Mouse (Mus musculus) layer of hippocampus, adult 9-10 months (tissue): Measurements from ENCODE around the gene Vcan.

Experiments used
- DNase-seq: peaks from one replicate; pipeline ENCODE4 v3.0.0; 2022; ENCODE audit warnings: low spot score

Gene Vcan

DNA sequence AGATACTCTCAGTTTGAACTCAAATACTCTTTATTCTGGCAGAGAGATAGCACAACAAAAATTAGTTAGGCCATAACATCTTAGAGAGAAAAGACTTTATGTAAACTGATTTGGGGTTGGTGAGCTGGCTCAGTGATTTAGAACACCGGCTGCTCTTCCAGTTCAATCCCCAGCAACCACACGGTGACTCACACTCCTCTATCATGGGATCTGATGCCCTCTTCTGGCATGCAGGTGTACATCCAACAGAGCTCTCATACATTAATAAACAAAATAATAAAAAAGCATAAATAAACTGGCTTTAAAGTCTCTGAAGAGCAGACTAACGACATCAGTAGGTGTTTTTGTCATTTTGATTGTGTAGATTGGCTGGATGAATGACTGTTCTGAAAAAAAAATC lies 21.8 kb downstream of the Vcan start:
- DNase-seq = no peak

DNA sequence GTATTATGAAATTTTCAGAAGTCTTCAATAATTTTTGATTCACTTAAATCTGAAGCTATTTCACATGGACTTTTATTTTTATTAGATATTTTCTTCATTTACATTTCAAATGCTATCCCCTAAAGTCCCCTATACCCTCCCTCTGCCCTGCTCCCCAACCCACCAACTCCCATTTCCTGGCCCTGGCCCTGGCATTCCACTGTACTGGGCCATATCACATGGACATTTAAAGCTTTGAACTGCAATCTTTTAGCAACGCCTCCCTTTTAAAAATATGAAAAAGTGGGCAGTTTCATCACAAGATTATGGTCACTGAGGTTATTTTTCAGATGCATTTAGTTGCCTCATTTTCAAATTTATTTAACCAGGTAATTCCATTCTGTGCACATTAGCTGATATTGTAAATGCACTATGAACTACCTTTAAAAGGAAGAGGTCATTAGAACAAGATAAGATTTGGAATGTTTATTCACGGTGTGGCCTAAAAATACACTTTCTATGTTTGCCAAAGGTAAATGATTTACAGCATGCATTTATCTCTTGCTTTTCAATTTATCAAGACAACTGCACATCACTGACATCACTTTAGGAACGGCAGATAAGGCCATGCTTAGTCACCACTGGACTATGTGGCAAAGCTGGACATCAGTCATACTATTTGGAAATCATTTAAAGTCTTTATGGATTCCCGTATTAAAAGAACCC lies 32.7 kb downstream of the Vcan start:
- no peak for DNase-seq

DNA sequence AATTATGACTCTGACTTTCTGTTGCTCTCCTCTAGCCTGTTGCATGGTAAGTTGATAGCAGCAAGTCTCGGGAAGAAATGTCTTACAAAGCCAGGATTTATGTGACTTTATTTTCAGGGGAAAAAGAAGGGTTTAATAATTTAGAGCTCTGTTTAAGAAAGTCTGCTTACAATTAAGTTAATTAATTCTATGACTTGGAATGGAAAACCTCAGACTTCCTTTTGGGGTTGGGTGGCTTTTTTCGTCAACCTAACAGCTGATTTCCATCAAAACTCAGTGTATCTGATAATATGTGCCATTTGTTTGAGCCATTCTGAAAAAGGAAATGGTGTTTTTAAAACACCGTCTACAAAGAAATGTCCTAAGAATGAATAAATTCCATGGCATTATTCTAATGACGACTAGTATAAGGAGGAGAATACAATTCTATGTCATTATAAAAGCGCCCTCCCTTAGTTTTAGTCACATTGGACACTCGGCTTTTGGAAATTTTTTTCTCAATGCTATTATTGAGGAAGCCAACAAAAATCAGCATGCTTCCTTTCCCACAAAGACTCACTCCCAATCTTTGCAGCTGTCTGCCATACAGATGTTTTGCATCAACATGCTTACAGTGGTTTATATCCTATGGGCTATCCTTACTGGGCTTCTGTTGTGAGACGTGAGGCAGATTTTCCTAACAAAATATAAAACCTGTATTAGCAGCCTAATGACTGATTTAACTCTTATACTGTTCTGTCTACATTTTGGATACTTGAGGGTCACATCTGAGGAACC lies 34.0 kb downstream of the Vcan start:
- DNase-seq = no peak

DNA sequence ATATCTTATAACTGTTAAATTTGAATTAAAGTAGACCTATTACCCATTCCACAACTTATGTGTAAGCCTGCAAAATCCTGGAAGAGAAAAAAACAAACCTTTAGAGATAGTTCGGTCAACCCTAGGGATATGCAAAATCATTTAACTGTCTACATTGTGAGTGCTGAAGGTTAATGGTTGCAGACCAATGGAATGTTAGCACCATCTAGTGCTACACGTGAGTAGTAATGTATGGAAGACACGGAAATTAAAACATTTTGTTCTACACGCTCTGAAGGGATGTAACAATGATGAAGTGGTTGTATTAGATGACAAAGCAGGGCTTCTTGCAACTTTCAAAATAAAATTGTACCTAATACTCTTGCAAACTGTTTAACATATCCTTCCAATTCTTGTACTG lies 39.9 kb downstream of the Vcan start:
- DNase-seq = no peak

DNA sequence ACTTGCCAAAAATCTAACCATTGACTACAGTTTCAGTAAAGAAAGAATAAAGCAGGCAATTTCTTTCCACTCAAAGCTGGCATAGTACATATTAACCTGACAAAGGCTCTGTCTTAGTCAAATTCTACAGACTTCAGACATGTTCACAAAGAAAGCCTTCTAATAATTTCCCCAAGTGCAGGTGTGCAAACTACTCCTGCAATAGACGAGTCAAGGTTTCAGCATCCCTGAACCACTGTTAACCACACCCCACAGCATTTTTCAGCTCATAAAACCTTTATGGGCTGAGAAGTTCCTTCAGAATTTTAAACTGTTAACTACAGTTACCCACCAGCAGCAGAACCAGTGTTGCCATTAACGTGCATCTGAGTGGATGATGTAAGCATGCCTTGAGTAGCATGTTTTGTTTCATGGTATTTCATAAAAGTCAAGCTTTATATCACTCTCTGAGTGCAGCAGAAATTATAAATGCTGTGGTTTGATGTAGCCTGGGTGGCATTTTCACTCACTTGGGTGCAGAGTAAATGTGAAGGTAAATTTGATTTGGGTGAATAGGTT lies 42.2 kb downstream of the Vcan start:
- no peak for DNase-seq

DNA sequence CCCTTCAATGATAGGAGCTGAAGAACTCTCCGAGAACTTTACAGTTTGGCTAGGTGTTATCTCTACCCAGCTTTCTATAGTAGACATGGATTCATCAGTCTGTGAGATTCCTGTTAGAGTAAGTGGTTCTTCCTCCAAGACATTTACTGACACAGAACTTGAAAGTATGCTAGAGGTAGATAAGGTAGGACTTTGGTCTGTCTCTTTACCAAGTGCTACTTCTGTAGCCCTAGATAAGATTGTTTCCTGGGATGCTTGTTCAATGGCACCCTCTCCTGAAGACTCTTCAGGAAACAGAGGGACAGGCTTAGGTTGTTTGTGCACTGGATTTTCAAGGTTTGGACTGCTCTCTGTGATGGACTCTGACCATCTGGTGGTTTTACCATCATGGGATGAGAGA lies 49.7 kb downstream of the Vcan start:
- DNase-seq = no peak

DNA sequence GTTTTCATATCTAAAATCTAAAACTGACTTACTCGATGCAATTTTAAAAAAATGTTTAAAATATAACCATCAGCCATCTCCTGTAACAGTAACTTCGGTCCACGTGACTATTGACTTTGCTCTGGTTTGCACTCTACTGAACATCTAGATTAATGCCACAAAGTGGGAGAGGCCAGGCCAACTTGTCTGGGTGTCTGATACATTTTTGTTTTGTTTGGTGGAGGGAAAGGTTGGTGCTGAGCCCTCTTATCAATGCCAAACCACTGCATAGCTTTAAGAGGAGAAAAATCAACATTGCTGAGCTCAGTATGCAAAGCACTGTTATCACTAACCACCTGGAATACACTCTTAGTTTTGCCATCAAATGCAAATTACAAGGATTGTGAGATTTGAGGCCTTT lies 58.8 kb downstream of the Vcan start:
- DNase-seq = no peak

DNA sequence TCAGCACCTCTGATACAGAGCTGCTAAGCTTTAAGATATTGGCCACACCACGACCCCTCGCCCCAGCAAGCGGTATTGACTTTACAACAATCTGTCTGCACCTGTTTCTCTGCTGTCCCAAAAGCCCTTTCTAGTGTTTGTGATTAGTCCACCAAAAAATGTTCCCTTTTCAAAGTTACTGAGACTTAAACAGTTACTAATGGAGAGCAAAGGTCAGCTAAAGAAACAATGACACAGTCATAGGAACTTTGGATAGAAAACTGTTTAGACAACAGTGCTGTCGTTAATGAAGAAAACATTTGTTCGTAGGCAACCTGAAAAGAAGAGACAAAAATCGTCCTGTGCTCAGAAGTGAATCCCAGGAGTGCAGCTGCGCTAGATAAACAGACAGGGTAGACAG lies 60.1 kb downstream of the Vcan start:
- DNase-seq = no peak

DNA sequence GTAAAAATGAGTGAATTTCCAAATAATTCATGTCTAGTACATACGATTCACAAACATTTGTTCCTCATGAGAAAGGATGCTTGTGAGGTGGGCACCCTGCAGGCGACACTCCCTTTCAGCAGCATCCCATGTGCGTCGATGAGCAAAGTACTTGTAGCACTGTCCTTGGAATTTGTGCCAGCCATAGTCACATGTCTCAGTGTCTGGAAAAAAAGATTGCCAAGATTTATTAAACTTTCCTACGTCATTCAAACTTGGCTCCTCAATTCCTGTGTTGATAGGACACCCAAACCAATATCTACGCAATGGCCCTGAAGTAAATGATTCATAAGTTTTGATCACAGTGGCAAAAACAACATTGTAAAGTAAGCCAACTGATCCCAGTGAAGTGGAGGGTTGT lies 62.6 kb downstream of the Vcan start:
- no peak for DNase-seq

DNA sequence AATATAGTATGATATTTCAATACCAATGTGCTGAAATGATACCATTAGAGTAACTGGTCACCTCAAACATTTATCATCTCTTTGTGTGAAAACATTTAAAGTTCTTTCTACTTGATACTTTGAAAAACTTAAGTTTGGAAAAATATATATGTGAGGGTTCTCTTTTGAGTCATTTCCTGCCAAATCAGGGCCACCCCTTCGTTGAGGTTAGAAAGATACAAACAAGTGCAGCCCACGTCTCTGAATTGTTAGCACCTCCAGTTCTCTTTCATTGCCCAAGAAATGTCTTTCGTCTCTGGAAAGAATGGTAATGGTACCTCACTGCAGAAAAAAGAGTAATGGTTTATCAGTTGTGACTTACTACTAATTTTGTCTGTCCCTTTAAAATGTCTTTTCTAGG lies 71.8 kb downstream of the Vcan start:
- no peak for DNase-seq

DNA sequence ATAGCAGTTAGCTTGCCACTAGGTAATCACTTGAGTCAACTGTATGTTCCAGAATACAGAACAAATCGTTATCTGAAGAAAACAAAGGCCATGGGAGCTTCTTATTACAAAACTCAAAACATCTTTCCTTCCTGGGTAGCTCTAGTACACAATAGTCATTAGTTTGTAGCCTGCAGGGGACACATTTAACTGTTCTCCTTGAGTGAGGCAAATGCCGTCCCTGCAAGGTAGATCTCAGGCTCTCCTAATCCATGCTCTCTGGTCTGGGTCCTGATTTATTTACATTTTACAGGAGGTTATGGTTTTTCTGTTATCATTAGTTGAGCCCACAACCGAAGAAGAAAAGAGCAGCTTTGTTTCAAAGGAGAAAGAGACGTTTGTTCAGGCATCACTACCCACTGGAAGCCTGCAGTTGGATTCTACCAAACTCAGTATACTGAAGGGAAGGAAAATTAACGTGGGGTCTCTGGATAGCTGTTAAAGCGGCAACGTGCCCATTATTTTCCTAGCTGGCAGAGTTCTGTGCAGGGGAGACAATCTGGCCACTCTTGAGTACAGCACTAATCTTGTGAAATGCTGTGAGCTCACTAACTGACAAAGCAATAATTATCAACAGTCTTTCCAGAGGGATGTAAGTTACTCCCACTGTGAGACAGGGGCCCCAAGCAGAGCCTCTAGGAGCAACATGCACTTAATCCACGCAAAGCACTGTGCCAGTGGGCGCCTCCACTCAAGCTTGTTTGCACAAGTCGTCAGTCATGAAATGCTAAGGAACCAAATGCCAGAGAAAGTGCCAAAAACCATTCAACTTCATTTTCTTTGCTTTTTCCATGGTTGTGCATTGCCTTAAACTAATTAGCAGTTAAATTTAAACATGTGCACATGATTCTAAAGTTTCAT lies 73.1 kb downstream of the Vcan start:
- no peak for DNase-seq

DNA sequence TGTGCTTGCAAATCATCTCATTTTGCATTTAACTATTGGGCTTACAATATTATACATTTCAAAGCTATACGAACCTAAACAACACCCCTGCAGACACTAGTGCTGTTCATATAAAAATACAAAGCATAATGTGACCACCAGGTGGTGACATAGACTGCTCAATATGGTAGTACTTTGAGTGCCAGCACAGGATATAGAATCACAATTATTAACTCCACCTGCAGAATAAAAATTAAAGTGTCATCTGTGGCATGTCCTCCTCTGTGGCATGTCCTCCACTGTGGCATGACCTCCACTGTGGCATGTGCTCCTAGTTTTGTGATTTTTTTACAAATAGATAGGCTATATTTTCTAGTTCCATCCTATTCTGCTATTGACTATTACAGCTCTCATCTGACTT lies 74.2 kb downstream of the Vcan start:
- peak; percentile 55 for DNase-seq

DNA sequence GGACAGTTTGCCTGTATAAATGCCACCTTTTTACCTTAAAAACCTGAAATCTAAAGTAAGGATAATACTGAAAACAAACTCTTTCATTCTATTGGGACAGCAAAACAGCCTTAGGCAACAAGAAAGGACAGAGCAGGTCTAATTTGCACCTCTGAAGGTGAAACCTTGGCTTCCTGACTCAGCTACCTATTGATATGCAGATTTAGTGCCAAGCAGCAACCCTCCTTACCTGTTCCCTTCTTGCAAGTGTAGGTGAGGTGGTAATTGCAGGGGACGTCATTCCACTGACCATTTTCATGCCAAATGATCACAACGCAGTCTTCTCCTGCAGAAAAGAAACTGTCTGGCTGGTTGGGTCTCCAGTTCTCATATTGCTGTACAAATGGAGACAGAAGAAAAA lies 80.6 kb downstream of the Vcan start:
- DNase-seq = no peak

DNA sequence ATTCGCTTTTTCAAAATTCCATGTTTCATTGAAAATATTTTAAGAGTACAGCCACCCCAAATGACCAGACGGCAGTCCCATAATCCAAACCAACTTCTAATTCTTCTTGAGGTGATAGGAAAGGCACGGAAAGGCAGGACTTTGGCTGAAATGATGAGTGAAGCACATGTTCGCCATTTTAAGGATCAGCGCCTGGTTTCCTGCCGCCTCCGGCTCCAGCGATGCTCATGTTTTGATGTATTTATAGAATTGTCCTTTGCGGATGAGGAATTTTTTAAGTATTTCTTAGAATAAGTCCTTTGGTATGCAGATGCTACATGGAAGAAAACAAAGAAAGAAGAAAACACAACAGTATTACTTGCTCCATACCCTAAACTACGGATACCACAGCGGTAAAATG lies 85.3 kb downstream of the Vcan start:
- DNase-seq = no peak

DNA sequence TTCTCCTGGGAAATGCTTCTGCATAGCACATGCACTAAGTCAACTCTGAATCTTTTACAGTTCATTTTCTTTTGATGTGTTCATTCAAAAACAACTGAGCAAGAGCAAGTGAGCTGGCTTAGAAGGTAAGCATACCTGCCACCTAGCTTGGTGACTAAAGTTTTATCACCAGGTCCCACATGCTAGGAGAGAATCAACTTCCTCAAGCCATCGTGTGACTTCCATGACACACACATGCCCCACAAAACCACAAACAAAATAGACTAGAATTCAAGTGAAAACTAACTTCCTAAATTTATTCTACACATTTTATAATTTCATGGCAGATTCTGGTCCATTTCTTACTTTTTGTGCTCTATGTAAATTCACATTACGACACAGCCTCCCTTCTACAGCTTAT lies 89.0 kb downstream of the Vcan start:
- no peak for DNase-seq

DNA sequence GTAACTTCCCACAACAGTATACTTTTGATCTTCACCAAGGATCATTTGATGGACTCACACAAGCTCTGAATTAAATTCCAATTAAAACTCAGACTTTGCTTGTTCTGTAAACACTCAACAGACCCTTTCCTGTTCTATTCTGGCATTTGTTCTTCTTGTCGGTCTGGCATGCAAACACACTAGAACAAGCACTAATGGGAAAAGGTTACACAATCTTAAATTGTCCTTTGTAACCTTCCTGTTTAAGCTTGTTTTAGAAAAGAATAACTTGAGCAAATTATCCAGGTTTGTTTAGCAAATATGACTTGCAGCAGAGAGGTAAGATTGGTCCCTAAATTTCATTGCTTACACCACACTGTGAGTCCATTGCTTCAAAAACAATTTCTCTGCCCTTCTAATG lies 89.5 kb downstream of the Vcan start:
- no peak for DNase-seq

DNA sequence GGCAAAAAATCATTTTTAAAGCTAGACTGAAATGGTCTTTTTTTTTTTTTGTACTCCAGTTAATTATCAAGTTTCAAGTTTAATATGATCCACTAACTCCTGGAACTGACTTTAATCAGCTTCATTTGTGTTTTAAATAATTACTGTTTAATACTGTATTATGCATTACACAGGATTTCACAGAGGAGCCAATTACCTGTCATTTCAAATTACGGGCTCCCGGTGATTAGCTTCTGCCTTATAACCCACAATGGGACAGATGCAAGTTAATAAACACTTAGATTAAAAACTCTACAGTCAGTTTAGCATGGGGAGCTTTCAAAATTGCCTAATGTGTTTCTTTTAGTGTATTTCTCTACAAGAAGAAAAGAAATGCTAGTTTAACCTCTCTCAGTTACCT lies 96.7 kb downstream of the Vcan start:
- DNase-seq = no peak

DNA sequence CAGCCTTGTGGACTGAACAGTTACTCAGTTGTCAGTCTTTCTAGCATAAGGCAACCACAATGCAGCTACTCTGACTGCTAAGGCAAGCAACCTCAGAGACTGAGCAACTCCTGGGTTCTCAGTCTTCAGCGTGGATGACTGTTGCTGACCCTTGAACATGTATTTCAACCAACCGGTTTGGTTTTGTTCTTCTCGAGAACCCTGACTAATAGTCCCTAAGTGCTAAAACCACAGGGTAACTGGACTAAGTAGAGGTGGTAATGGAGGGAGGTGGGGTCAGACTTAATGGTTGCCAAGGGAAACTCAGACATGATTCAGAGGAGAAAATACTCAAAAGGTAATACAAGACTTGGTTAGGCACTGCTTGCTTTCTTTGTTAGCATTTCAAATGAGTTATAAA lies 105.3 kb downstream of the Vcan start:
- no peak for DNase-seq

DNA sequence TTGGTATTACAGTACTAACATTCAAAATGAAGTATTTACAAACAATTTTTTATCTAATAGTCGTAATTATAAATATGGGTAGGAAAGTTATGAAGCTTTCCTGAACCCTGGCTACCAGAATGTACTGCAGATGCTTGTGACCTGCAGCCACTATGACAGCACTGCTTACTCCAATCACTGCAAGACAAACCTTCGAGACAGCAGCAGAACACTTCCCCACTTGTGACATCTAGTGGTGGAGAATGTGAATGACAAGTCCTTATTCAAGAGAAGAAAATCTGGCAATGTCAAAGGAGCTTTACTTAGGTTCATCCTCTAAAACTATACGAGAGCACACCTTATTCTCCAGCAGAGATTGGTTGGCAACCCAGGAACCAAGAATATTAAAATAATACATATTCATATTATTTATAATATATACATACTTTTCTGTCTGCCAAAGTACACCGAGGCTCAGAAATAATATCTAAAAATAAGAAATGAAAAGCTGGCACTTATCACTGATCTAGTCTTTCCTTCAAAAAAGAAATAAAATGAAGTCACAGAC lies 108.1 kb downstream of the Vcan start:
- DNase-seq = peak; percentile 46

DNA sequence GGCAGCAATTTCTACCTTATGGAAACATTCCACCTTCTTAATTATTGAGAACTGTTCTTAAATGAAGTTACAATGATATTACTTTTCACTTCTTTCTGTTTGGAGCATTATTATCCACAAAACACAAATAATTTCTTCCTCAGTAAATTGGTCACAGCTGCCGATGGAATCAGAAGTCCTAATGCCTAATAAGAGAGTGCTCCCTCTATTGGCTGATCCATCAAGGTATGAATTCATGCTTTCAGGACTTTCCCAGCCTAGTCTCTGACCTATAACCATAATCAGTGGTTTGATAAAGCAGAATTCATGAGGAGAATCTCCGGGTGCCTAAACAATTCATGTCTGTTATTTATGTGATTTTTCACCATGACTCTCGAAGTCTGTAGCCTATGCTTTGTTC lies 123.2 kb downstream of the Vcan start:
- no peak for DNase-seq

DNA sequence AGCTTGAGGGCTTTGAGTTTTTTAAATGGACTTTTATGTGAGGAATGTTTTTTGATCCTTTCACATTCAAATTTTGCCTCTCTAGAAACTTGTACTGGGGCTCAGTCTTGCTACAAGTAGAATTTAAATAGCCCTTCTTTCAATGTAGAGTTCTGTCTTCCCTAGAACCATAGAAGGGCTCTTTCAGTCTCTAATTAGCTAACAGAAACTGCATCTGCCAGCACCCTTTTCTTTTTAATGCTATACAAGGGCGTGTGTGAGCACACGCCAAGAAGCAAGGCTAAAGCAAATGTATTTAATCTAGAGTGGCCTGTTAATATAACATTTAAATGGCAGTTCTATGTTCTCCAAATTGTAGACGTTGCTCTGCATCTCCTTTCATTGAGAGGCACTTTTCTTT lies 134.9 kb downstream of the Vcan start:
- no peak for DNase-seq
